Mouse (Mus musculus) activated CD4-positive, CD25-positive, alpha-beta regulatory T cell, adult 4 months (primary cell): ENCODE data around the gene Rchy1. TPM values are rescaled to one million over a fixed set of nuclear protein-coding genes. Genes with fewer than 3 reads are reported as not detected.
"Not testable (repeated sequence)": the region's sequence is repeated elsewhere in the genome, so short reads cannot be mapped to it uniquely, and the experiment has no call there.

ENCODE experiments used
- ATAC-seq: one replicate; pipeline ENCODE4 v1.8.0; 2017
- polyA plus RNA-seq, 2 experiments: library from polyadenylated mRNA; unstranded; fragments of 100-300 nt; shearing (Covaris generic); gene quantifications; one replicate each; pipeline ENCODE4 v1.2.1; 2017

The Rchy1 gene
- polyA plus RNA-seq, 2 experiments from 2014 or later = 73.3 to 92.6 TPM

- ATAC-seq = no peak
Observed at GRCm38 (mm10) chr5:91959986-91960385, 2.9 kb downstream of the Rchy1 start.

DNA sequence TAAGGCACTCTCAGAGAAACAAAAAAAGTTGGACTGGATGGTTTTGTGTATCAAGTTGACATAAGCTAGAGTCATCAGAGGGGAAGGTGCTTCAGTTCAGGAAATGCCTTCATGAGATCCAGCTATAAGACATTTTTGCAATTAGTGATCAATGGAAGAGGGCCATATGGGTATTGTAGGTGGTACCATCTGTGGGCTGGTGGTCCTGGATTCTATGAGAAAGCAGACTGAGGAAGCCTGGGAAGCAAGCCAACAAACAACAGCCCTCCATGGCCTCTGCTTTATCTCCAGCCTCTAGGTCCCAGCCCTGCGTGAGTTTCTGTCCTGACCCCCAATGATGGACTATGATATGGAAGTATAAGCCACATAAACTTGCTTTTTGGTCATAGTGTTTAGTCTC, 3.8 kb downstream of the Rchy1 start:
- ATAC-seq = no peak

GRCm38 (mm10) chr5:91956991-91957760, 5.7 kb downstream of the Rchy1 start:
- ATAC-seq = no peak

GRCm38 (mm10) chr5:91951404-91951803, 11.5 kb downstream of the Rchy1 start:
- ATAC-seq = no peak

- ATAC-seq = no peak
Observed at GRCm38 (mm10) chr5:91949441-91949840, 13.4 kb downstream of the Rchy1 start.

- ATAC-seq = peak; percentile 87
Observed at GRCm38 (mm10) chr5:91947008-91947407, 15.9 kb downstream of the Rchy1 start.

- ATAC-seq = not testable (repeated sequence)
Observed at GRCm38 (mm10) chr5:91945609-91946008, 17.3 kb downstream of the Rchy1 start.

- no peak for ATAC-seq
Observed at GRCm38 (mm10) chr5:91913231-91913630, 49.6 kb downstream of the Rchy1 start.

GRCm38 (mm10) chr5:91911384-91912106, 51.3 kb downstream of the Rchy1 start:
- ATAC-seq = no peak

DNA sequence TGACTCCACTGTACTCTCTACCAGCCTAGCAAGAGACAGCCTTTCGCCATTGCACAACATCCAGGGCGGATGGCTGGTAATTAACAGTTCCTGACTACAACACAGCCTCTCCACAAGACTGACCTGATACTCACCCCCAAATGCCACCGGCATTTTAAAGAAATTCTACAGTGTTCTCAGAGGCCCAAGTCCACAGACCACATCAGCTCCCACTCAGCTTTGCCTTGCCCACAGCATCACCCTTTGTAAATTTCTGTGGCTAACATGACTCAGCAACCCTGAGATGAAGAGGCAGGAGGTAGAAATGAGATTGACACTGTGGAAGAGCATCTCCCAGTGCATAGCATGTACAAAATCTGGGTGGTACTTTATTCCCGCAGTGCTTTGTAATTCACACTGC, 52.3 kb downstream of the Rchy1 start:
- ATAC-seq = no peak

DNA sequence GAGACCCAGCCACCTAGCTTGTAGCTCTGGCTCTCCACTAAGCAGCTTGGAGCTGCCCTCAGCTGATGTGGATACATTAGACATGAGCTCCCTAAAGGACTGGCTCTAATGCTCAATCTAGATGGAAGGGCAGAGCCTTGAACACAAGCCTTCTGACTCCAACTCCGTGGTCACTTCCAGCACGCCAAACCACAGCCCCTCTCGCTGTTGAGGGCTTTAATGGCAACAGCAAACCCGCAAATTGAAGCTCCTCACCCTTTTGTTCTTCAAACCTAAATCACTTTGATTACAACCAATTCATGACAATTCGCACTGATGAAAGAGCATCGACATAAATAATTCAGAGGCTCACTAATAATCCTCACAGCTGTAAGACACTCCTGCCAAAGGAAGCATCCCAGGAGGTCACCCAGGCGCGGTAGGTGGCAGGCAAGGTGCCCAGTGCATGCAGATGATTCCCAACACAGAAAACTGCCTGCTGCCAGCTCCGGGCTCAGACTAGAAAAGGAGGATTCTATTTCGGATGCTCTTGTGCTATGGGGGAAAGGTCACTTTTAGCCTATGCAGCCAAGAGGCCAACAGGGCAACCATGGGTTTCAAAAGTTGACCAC, 53.8 kb downstream of the Rchy1 start:
- no peak for ATAC-seq

Other genes with a start within 250 kb of the Rchy1 start
- gene Odaph, start 24.4 kb upstream of the Rchy1 start, polyA plus RNA-seq = not detected
- 1 to 10 TPM; 2.6 to 3.4 TPM for gene Cdkl2, start 80.8 kb upstream of the Rchy1 start, polyA plus RNA-seq
- gene G3bp2, start 120.7 kb upstream of the Rchy1 start, polyA plus RNA-seq = 100 to 1,000 TPM; 204 to 221 TPM
- 10 to 100 TPM; 31.3 to 33.8 TPM for gene Uso1, start 174.9 kb upstream of the Rchy1 start, polyA plus RNA-seq